Mouse (Mus musculus): ENCODE results near the gene Stab2.

- TF ChIP-seq CTCF (IDR thresholded peaks at IDR 0.05; ENCODE audit: borderline replicate concordance, extremely low read depth, insufficient read depth, insufficient read length) (no peak), POLR2A (IDR thresholded peaks at IDR 0.05; ENCODE audit: borderline replicate concordance, extremely low read depth, insufficient read depth, insufficient read length, poor library complexity, severe bottlenecking) (no peak)
These were observed 57.9 kb downstream of the Stab2 start for GRCm38 (mm10) chr10:86949886-86950285.
